Mouse (Mus musculus): ENCODE data around the gene Pld4.

- TF ChIP-seq CTCF (IDR thresholded peaks at IDR 0.05; ENCODE audit: low read depth) (no peak), EP300 (IDR thresholded peaks at IDR 0.05; ENCODE audit: low read depth) (no peak)
These were observed 37.9 kb downstream of the Pld4 start for GRCm38 (mm10) chr12:112798332-112798681.
